Mouse (Mus musculus) lung, adult 2 months (tissue): ENCODE measurements around the gene B230217C12Rik.

Source experiments
- CTCF ChIP-seq: fragments of 200-500 bp; IDR thresholded peaks from 2 replicates; pipeline ENCODE4 v1.5.1; 2011; ENCODE audit warnings: mild to moderate bottlenecking, low read length, control low read depth; ENCODE audit not compliant: insufficient read depth
- POLR2A ChIP-seq: fragments of 200-500 bp; IDR thresholded peaks from 2 replicates; pipeline ENCODE4 v1.6.1; 2011; ENCODE audit warnings: low read depth, mild to moderate bottlenecking, control low read depth, low read length, borderline replicate concordance; ENCODE audit errors: extremely low read depth

DNA sequence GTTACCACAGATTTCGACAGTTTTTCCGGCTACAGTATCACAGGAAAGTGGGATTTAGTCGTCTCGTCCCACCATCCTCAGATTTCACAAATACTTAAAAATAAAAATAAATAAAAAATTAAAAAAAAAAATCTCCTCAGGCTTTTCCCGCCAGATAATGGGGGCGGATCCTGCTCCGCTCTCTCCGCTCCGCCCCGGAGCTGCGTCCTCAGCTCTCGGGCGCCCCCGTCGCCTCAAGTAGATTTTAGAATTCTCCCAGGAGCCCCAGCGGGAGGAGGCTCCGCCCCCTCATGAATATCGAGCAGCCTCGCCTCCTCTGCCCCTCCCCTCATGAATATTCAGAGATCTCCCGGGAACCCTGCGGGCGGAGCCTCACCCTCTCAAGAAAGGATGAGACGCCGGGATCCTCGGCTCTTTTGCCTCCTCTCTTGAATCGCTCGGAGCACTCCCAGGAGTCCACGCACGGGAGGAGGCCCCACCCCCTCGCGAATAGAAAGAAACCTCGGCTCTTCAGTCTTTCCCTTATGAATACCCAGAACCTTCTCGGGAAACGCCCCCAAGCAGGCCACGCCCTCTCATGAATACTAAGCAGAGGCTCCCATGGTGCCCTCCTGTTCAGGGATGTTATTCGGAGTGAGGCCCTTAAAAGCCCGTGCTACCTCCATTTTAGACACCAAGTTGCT is 43.5 kb downstream of the B230217C12Rik start, which contains the start of gene Fbxo47:
- TF ChIP-seq CTCF = no peak
- TF ChIP-seq POLR2A = no peak
